Mouse (Mus musculus): Measurements from ENCODE around the gene Adgrg5. TPM values are rescaled to one million over a fixed set of nuclear protein-coding genes. Genes with fewer than 3 reads are reported as not detected.
A peak's percentile ranks its signal among the peaks of the same experiment; 100 is the strongest.

Gene Adgrg5
- polyA plus RNA-seq, 1 experiment from 2014 or later: not detected

DNA sequence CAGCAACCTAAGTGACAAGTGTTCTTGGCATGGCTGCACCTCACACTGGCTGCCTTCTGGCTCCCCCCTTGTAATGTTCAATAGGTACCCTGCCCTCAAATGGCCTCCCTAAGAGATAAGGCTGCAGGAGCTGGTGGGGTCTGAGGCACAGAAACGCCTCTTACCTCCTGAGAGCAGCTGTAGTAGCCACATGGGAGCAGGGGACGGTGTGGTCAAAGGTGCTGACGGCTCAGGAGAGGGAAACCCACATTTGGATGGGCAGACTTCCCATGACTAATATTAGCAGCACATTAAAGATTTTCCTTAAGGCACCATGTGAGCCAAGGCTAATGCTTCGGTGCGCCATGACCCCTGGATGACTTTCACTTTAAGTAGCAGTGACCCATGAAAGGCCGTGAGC is 22.9 kb upstream of the Adgrg5 start:
- TF ChIP-seq CTCF (IDR thresholded peaks at IDR 0.05): no peak
- POLR2A ChIA-PET: interaction anchor here (0.9 to 1.3 kb wide), 3 partner anchors 9 to 25 kb away, joined by 3 to 4 read pairs (median 3); partner anchors contain the start of gene Dok4
- in situ Hi-C loops (cut with MboI; ENCODE audit: low pct_unique_long_range_greater_than_20kb): no loop called here
- CTCF ChIA-PET: interaction anchor here (1.3 kb wide), 1 partner anchor 26 kb away, joined by 5 read pairs; no protein-coding TSS in a partner anchor
- no peaks in the 10 kb centered on the region for H3K27me3 ChIP-seq
- no peak for DNase-seq (ENCODE audit: low read depth, low spot score)
- ATAC-seq: no peak

DNA sequence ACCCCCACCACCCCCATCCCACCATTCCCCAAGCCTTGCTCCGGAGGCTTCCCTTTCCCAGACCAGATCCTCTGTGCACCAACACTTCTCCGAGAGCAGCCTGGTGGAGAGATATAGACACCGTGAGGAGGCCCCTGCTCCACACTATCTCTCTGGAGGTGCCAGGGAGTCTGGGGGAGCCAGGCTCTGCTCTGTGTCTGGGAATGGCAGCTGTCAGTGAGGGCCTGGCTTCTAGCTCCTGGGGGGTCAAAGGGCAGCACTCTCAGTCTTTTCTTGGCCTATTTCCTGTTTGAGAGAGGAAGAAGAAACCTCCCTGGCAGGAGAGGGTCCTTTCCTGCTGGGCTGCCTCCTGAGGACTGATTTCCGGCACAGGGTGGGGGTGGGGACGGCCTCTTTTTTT is 22.5 kb upstream of the Adgrg5 start:
- ChIA-PET CTCF (interaction anchor here (1.3 kb wide), 1 partner anchor 26 kb away, joined by 5 read pairs; no protein-coding TSS in a partner anchor), POLR2A (interaction anchor here (0.9 to 1.3 kb wide), 3 partner anchors 10 to 25 kb away, joined by 3 to 4 read pairs (median 3); partner anchors contain the start of gene Dok4)
- no peak for TF ChIP-seq CTCF (IDR thresholded peaks at IDR 0.05)
- in situ Hi-C loops (cut with MboI; ENCODE audit: low pct_unique_long_range_greater_than_20kb): no loop called here
- ATAC-seq (no peak), DNase-seq (ENCODE audit: low read depth, low spot score) (no peak)
- H3K27me3 ChIP-seq: no peaks in the 10 kb centered on the region

DNA sequence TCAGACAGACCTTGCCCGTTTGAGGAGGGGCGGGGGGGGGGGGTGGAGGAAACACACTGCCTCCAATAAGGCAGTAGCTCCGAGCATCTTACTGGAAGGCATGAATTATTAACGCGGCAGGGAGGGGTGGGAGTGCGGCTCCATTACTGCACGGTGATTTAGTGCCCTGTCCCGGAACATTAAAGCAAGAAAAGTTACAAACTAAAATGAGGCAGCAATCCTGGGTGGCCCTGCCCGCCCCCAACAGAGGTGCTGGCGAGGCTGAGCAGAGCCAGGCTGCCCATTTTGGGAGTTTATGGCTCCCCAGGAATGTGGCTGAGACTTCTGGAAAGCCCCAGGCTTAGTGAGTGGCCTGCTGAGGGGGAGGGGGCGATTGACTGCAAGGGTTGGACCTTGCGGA is 19.8 kb upstream of the Adgrg5 start:
- peak; percentile 93 for DNase-seq (ENCODE audit: low read depth, low spot score)
- TF ChIP-seq CTCF (IDR thresholded peaks at IDR 0.05): no peak
- CTCF ChIA-PET: interaction anchor here (1.0 to 5.8 kb wide), 4 partner anchors 15 to 200 kb away, joined by 3 to 41 read pairs (median 3); partner anchors contain the start of gene Dok4
- in situ Hi-C loops (cut with MboI; ENCODE audit: low pct_unique_long_range_greater_than_20kb): no loop called here
- POLR2A ChIA-PET: interaction anchor here (0.7 to 4.0 kb wide), 4 partner anchors 28 to 127 kb away, joined by 3 to 22 read pairs (median 6); partner anchors contain the start of gene Dok4
- no peaks in the 10 kb centered on the region for H3K27me3 ChIP-seq
- peak; percentile 87 for ATAC-seq

DNA sequence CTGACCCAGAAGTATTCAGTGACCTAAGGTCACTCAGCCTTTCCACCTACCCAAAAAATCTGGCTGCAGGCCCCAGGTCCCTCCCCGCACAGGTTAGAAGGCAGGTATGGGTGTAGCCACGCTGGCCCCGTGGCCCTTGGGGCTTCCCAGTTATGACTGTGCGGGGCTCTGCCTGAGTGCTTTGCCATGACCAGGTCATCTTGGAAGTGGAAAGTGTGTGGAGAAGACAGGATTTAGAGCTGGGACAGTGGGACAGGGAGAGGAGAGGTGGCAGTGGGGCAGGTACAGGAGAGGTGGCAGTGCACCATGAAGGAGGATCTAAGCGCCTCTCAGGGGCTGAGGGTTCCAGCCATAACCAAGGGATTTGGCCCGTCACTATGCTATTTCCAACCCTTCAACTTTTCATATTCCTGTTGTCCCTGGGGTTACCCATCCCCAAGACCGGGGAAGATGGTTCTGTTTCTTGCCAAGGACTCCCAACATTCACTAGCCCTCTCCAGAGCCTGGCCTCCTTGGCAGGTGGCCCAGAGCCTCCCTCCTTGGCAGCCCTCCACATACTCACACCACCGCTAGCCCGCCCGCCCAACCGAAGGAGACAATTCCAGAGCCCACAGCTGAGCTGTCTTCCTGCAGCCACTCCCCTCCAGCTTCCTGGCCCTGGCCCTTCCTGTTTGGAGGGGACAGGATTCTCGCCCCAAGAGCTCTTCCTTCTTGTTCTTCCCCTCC is 18.9 kb upstream of the Adgrg5 start:
- ATAC-seq (peak; percentile 60), DNase-seq (ENCODE audit: low read depth, low spot score) (peak; percentile 82)
- H3K27me3 ChIP-seq: no peaks in the 10 kb centered on the region
- in situ Hi-C loops (cut with MboI; ENCODE audit: low pct_unique_long_range_greater_than_20kb): loop anchor here (5.0 kb wide), 3 partner anchors 32 to 197 kb away; no protein-coding TSS in a partner anchor
- CTCF ChIA-PET: interaction anchor here (0.7 to 5.8 kb wide), 5 partner anchors 31 to 90 kb away, joined by 3 to 41 read pairs (median 3); partner anchors contain the start of gene Dok4
- POLR2A ChIA-PET: interaction anchor here (0.7 to 4.0 kb wide), 5 partner anchors 23 to 128 kb away, joined by 3 to 22 read pairs (median 3); partner anchors contain the start of gene Dok4
- no peak for TF ChIP-seq CTCF (IDR thresholded peaks at IDR 0.05)

DNA sequence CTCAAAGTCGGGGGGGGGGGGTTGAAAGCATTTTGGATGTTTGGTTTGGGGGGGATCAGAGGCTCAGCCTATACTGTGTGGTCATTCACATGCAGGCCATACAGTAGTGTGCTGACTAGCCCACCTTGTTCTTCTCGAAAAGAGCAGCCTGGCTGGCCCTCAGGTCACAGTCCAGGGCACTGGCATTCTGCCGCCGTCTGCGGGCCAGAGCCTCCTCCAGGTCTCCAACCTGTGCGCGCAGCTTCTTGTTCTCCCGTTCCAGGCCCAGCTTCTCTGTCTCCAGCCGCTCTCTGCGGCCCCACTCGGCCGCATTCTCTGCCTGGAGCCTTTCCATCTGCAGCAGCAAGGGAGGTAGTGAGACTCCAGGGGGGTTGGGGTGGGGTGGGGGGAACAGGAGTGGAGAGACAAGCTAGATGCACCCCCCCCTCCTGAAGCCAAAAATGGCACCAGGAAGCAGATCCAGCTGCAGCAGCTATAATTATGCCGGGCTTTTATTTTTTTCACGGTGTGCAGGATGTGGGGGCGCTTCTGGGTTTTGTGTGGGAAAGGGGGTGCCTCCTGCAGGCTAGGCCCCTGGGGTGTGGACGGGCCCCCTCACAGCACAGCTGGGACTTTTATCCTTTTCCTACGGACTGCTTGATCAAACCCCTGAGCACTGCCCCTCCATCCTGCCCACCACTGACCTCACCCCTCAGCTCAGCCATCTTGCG is 15.7 kb upstream of the Adgrg5 start:
- no peak for TF ChIP-seq CTCF (IDR thresholded peaks at IDR 0.05)
- ChIA-PET CTCF (interaction anchor here (1.0 to 5.8 kb wide), 5 partner anchors 9 to 45 kb away, joined by 3 to 41 read pairs (median 3); partner anchors contain the start of genes Adgrg5 and Dok4), POLR2A (interaction anchor here (1.8 kb wide), 1 partner anchor 33 kb away, joined by 11 read pairs; no protein-coding TSS in a partner anchor)
- in situ Hi-C loops (cut with MboI; ENCODE audit: low pct_unique_long_range_greater_than_20kb): loop anchor here (5.0 kb wide), 3 partner anchors 35 to 200 kb away; no protein-coding TSS in a partner anchor
- DNase-seq (ENCODE audit: low read depth, low spot score) (no peak), ATAC-seq (no peak)
- H3K27me3 ChIP-seq: no peaks in the 10 kb centered on the region

DNA sequence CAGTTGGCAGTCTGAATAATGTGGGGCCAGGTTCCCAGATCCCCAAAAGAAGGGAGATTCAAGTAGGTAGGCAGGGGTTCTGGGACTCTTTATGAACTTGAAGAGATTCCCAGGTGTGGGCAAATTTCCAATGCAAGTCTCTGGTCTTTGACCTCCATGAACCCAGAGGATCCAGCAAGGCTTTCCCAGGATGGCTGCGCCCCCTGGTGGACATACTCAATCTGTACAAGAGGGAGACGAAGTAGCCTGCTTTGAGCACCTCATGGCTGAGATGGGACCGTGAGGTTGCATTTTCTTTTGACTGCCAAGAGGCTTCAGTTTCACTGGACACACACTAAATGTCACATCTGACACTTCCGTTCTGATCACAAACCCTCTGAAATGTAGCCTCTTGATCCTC is 14.6 kb upstream of the Adgrg5 start:
- in situ Hi-C loops (cut with MboI; ENCODE audit: low pct_unique_long_range_greater_than_20kb): loop anchor here (5.0 kb wide), 3 partner anchors 37 to 202 kb away; no protein-coding TSS in a partner anchor
- no peak for DNase-seq (ENCODE audit: low read depth, low spot score)
- no peaks in the 10 kb centered on the region for H3K27me3 ChIP-seq
- TF ChIP-seq CTCF (IDR thresholded peaks at IDR 0.05): no peak
- ATAC-seq: peak; percentile 18
- ChIA-PET CTCF (interaction anchor here (1.1 to 5.8 kb wide), 3 partner anchors 14 to 41 kb away, joined by 3 to 41 read pairs (median 4); partner anchors contain the start of genes Adgrg5 and Dok4), POLR2A (interaction anchor here (1.8 kb wide), 1 partner anchor 34 kb away, joined by 11 read pairs; no protein-coding TSS in a partner anchor)

DNA sequence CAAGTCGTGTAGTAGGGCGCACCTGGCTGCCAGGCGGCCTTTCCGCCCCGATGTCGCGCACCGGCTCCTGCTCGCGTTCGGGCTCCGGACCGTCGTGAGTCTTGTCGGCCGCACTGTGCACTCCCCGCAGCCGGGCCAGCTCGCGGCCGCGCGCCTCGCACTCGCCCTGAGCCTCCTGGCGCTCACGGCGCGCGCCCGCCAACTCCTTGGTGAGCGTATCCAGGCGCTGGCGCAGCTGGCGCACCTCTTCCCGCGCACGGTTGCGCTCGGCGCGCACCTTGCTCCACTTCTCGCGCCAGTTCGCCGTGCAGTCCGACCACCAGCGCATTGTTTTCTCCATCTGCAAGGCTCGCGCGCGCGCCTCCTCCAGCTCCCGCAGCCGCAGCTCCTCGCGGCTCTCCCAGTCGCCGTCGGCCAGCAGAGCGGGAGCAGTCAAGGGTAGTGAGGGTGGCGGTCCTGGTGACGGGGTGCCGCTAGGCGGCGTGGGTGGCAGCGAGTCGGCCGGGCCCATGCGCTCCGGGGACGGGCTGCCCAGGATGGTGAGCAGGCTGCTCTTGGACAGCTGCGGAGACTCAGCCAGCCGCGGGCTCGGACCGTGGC is 10.3 kb upstream of the Adgrg5 start:
- CTCF ChIA-PET: no interaction called here
- no peak for TF ChIP-seq CTCF (IDR thresholded peaks at IDR 0.05)
- DNase-seq (ENCODE audit: low read depth, low spot score) (no peak), ATAC-seq (no peak)
- no peaks in the 10 kb centered on the region for H3K27me3 ChIP-seq
- POLR2A ChIA-PET: no interaction called here
- in situ Hi-C loops (cut with MboI; ENCODE audit: low pct_unique_long_range_greater_than_20kb): no loop called here

DNA sequence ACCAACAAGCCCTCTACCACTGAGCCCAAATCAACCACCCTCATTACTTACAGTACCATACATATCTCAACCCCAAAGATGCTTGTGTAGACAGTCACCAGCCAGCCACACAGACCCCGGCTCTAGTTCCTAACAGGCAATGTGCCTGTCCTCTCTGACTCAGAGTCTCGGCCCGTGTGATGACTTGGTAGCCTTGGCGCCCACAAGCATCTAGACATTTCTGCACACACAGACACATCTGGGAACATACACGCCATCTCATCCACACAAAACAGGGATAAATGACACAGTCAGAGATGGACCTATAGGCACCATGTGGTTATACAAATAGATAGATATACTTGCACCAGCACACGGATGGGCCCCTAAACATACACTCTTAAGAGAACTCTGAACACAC is 9.2 kb upstream of the Adgrg5 start:
- ATAC-seq: no peak
- in situ Hi-C loops (cut with MboI; ENCODE audit: low pct_unique_long_range_greater_than_20kb): no loop called here
- POLR2A ChIA-PET: no interaction called here
- H3K27me3 ChIP-seq: no peaks in the 10 kb centered on the region
- CTCF ChIA-PET: no interaction called here
- no peak for TF ChIP-seq CTCF (IDR thresholded peaks at IDR 0.05)
- no peak for DNase-seq (ENCODE audit: low read depth, low spot score)

DNA sequence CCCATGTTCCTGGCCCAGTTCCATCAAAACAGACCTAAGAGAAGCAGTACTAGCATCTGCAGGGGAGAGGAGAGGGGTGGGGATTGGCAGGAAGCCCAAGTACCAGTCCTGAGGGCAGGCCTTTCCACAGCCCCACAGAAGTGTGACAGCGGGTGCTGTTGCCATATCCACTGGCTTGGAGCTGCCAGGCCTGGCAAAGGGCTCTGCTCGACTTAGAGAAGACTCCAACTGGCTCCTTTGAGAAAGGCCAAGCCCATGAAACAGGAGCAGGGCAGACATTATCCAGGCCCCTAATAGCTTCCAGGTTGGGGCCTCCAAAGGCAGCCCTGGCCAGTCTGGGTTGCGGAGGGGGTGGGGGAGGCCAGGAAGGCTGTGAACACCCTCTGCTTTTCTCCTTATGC is 8.8 kb upstream of the Adgrg5 start:
- in situ Hi-C loops (cut with MboI; ENCODE audit: low pct_unique_long_range_greater_than_20kb): no loop called here
- CTCF ChIA-PET: no interaction called here
- no peak for TF ChIP-seq CTCF (IDR thresholded peaks at IDR 0.05)
- ATAC-seq (no peak), DNase-seq (ENCODE audit: low read depth, low spot score) (no peak)
- no peaks in the 10 kb centered on the region for H3K27me3 ChIP-seq
- POLR2A ChIA-PET: no interaction called here
